ENCODE assay signal across 14 mouse cellular contexts in genomic region chr6:22446621-22447310, GRCm38 (mm10).
DNase-seq lines count a peak whose midpoint lies in the region; ATAC-seq and TF ChIP-seq lines count a peak whose summit lies in the region.
"Had no signal": no experiment of that assay in that cellular context is flagged by ENCODE, and none has a peak within 500 bp of the region (broad histone marks: within the 10 kb centered on the region; RNA-seq: fewer than 3 reads in every experiment).

No protein-coding gene starts in this region.

- no peaks in the 10 kb centered on the region for H3K27me3 ChIP-seq in lung, postnatal 0 days (replicated peaks; ENCODE audit: insufficient read depth, low read length)
- no peaks in the 10 kb centered on the region for H3K27me3 ChIP-seq in ES-Bruce4 (ENCODE audit: control insufficient read depth, insufficient read depth, low read length, poor library complexity, severe bottlenecking)
- no peaks in the 10 kb centered on the region for H3K27me3 ChIP-seq in midbrain, embryonic 10.5 days (ENCODE audit: low read depth, poor library complexity, severe bottlenecking)
- H3K27me3 ChIP-seq: embryonic facial prominence, embryonic 15.5 days; heart, embryonic 13.5 days; stomach, embryonic 15.5 days had no signal

- H3K4me1 ChIP-seq in lung, postnatal 0 days (ENCODE audit: insufficient read depth, low read depth, low read length), result 0 out of 2 replicates have a peak, but pooled peaks cover 3% of the 10 kb centered on the region
- no peaks in the 10 kb centered on the region for H3K4me1 ChIP-seq in lung, adult 2 months (ENCODE audit: control insufficient read depth, insufficient read depth, low read length)
- peaks cover 6% of the 10 kb centered on the region for H3K4me1 ChIP-seq in ES-Bruce4 (ENCODE audit: control insufficient read depth, insufficient read depth, low read length)
- peaks cover 1% of the 10 kb centered on the region; the same call in 1 of the 2 replicates for H3K4me1 ChIP-seq in bone marrow, adult 2 months (ENCODE audit: control insufficient read depth, insufficient read depth, low read length)
- no peaks in the 10 kb centered on the region for H3K4me1 ChIP-seq in midbrain, embryonic 10.5 days

- no peak for ATAC-seq in lung, postnatal 0 days

- H3K36me3 ChIP-seq in lung, postnatal 0 days (ENCODE audit: insufficient read depth, low read length), result no peaks in the 10 kb centered on the region
- H3K36me3 ChIP-seq in ES-Bruce4 (ENCODE audit: control insufficient read depth, insufficient read depth, low read length, poor library complexity, severe bottlenecking), result no peaks in the 10 kb centered on the region
- no peaks in the 10 kb centered on the region for H3K36me3 ChIP-seq in midbrain, embryonic 10.5 days
- H3K36me3 ChIP-seq: embryonic facial prominence, embryonic 15.5 days; heart, embryonic 13.5 days; stomach, embryonic 15.5 days had no signal

- H3K9me3 ChIP-seq in lung, postnatal 0 days (ENCODE audit: low read length), result no peaks in the 10 kb centered on the region
- no peaks in the 10 kb centered on the region for H3K9me3 ChIP-seq in ES-Bruce4 (replicated peaks; ENCODE audit: control insufficient read depth, insufficient read depth, low read length, poor library complexity, severe bottlenecking)
- H3K9me3 ChIP-seq in midbrain, embryonic 10.5 days (replicated peaks), result no peaks in the 10 kb centered on the region
- H3K9me3 ChIP-seq: embryonic facial prominence, embryonic 15.5 days; heart, embryonic 13.5 days; stomach, embryonic 15.5 days had no signal

- TF ChIP-seq EP300 in lung, postnatal 0 days (IDR thresholded peaks at IDR 0.05), result no peak
- TF ChIP-seq EP300 in ES-Bruce4 (IDR thresholded peaks at IDR 0.05; ENCODE audit: insufficient read depth, low read depth, low read length), result no peak

- H3K9ac ChIP-seq in lung, postnatal 0 days (replicated peaks; ENCODE audit: low read depth), result no peak overlapping the region
- no peak overlapping the region for H3K9ac ChIP-seq in ES-Bruce4 (ENCODE audit: low read depth, poor library complexity, severe bottlenecking)
- H3K9ac ChIP-seq: embryonic facial prominence, embryonic 15.5 days; heart, embryonic 13.5 days; hindbrain, embryonic 14.5 days; stomach, embryonic 15.5 days had no signal

- H3K4me3 ChIP-seq in lung, postnatal 0 days (ENCODE audit: low read depth, low read length), result no peak overlapping the region
- no peak overlapping the region for H3K4me3 ChIP-seq in lung, adult 2 months (replicated peaks; ENCODE audit: extremely low read depth, low read depth, low read length)
- peak overlapping the region; percentile 4; the same call in 1 of the 2 replicates for H3K4me3 ChIP-seq in ES-Bruce4 (ENCODE audit: low read depth, low read length)
- H3K4me3 ChIP-seq in bone marrow, adult 2 months (replicated peaks; ENCODE audit: control insufficient read depth, low read depth, low read length), result no peak overlapping the region
- no peak overlapping the region for H3K4me3 ChIP-seq in midbrain, embryonic 10.5 days
- H3K4me3 ChIP-seq: embryonic facial prominence, embryonic 15.5 days; heart, embryonic 13.5 days; myocyte; stomach, embryonic 15.5 days had no signal

- no peak overlapping the region for H3K4me2 ChIP-seq in lung, postnatal 0 days (replicated peaks; ENCODE audit: low read depth, low read length)
- H3K4me2 ChIP-seq: embryonic facial prominence, embryonic 15.5 days; heart, embryonic 13.5 days; hindbrain, embryonic 14.5 days; stomach, embryonic 15.5 days had no signal

- H3K27ac ChIP-seq in lung, postnatal 0 days (ENCODE audit: low read length), result no peak overlapping the region
- H3K27ac ChIP-seq in ES-Bruce4 (ENCODE audit: insufficient read depth, low read length), result no peak overlapping the region
- H3K27ac ChIP-seq in bone marrow, adult 2 months (ENCODE audit: control insufficient read depth, insufficient read depth, low read depth, low read length, poor library complexity), result no peak overlapping the region
- H3K27ac ChIP-seq in midbrain, embryonic 10.5 days (replicated peaks), result no peak overlapping the region
- H3K27ac ChIP-seq: embryonic facial prominence, embryonic 15.5 days; heart, embryonic 13.5 days; hindbrain, embryonic 14.5 days; stomach, embryonic 15.5 days had no signal

- DNase-seq in lung, postnatal 0 days (ENCODE audit: low spot score), result no peak
- DNase-seq in lung, adult 2 months, result no peak
- peak; percentile 17 to 24 for DNase-seq in thymus, postnatal 36 days
- no peak for DNase-seq in retina, postnatal 1 day
- no peak for DNase-seq in midbrain, embryonic 10.5 days (ENCODE audit: low spot score)
- DNase-seq: cerebellum, adult 9-11 months; lung, postnatal 4 days had no signal

- 80% methylated on average over 15 of the region's 15 CpGs for WGBS in lung, postnatal 0 days
- WGBS in lung, adult 2 months, result 80% methylated on average over 15 of the region's 15 CpGs
- 78% methylated on average over 15 of the region's 15 CpGs for WGBS in bone marrow, adult 2 months
- WGBS in midbrain, embryonic 10.5 days, result 85% methylated on average over 15 of the region's 15 CpGs

- TF ChIP-seq POLR2A in lung, adult 2 months (IDR thresholded peaks at IDR 0.05; ENCODE audit: borderline replicate concordance, extremely low read depth, low read depth, low read length), result no peak
- no peak for TF ChIP-seq POLR2A in ES-Bruce4 (IDR thresholded peaks at IDR 0.05; ENCODE audit: insufficient read depth, low read length)
- no peak for TF ChIP-seq POLR2A in bone marrow, adult 2 months (IDR thresholded peaks at IDR 0.05; ENCODE audit: borderline replicate concordance, control insufficient read depth, low read depth, low read length)

- peak; percentile 46 for TF ChIP-seq CTCF in lung, postnatal 0 days (IDR thresholded peaks at IDR 0.05)
- TF ChIP-seq CTCF in lung, adult 2 months (IDR thresholded peaks at IDR 0.05; ENCODE audit: insufficient read depth, low read length), result no peak
- TF ChIP-seq CTCF in ES-Bruce4 (IDR thresholded peaks at IDR 0.05; ENCODE audit: low read depth, low read length), result peak; percentile 49
- TF ChIP-seq CTCF in bone marrow, adult 2 months (IDR thresholded peaks at IDR 0.05; ENCODE audit: control insufficient read depth, insufficient read depth, low read length), result peak; percentile 20; the same call in 1 of the 2 replicates

Comparison
In these comparisons a context has a peak if more than half of its experiments do, and no peak if none do; other contexts are left out.
1. DNase-seq: peak in thymus, postnatal 36 days (2 of 2); none in lung, postnatal 0 days (single experiment), lung, adult 2 months (single experiment), retina, postnatal 1 day (single experiment) and midbrain, embryonic 10.5 days (single experiment).